Mouse (Mus musculus): ENCODE measurements around the gene Arhgef39. TPM values are rescaled to one million over a fixed set of nuclear protein-coding genes. Genes with fewer than 3 reads are reported as not detected.

Arhgef39 gene
- polyA plus RNA-seq, 1 experiment from 2014 or later = 27.0 TPM

DNA sequence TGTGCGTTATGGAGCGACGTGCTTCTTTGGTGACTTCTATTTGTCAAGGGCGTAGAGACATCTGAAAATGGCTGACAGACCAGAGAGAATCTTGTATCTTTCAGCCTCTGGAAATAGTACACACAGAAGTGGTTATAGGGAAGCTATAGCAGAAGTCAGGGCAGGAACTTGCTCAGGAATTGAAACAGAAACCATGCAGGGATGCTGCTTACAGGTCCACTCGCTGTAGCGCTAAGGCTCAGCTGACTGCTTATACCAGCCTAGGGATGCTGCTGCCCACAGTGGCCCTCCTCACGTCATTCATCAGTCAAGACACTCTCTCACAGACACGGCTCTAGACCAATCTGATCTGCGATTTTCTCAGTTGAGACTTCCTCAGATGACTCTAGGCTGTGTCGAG lies 29.2 kb downstream of the Arhgef39 start:
- Histone ChIP-seq H3K27me3 (replicated peaks) (no peaks in the 10 kb centered on the region), H3K4me2 (replicated peaks) (no peak overlapping the region), H3K36me3 (no peaks in the 10 kb centered on the region), H3K9ac (no peak overlapping the region), H3K27ac (no peak overlapping the region), H3K4me3 (no peak overlapping the region), H3K9me3 (no peaks in the 10 kb centered on the region), H3K4me1 (no peaks in the 10 kb centered on the region)
- ATAC-seq (ENCODE audit: low FRiP score, low read depth) = no peak
- 92% methylated on average over 10 of the region's 10 CpGs for WGBS

DNA sequence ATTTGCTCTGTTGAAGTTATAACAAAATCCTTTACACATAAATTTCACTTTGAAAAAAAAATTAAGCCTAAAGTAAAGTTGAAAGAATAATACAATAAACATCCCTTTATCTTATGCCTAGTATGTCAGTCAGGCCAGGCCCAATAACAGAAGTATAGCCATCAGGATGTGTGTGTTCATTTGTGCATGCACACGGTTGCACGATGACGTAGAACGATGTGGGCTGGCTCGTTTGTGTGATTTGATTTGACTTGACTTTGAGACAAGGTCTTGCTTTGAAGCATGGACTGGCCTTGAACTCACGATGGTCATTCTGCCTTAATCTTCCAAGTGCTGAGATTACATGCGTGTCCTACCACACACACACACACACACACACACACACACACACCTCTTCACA lies 32.6 kb downstream of the Arhgef39 start:
- no peaks in the 10 kb centered on the region for H3K4me1 ChIP-seq
- H3K9me3 ChIP-seq = no peaks in the 10 kb centered on the region
- no peak for ATAC-seq (ENCODE audit: low FRiP score, low read depth)
- no peaks in the 10 kb centered on the region for H3K27me3 ChIP-seq (replicated peaks)
- 89% methylated on average over 7 of the region's 7 CpGs for WGBS
- no peak overlapping the region for H3K27ac ChIP-seq
- no peaks in the 10 kb centered on the region for H3K36me3 ChIP-seq
- H3K9ac ChIP-seq = no peak overlapping the region
- no peak overlapping the region for H3K4me2 ChIP-seq (replicated peaks)
- H3K4me3 ChIP-seq = no peak overlapping the region

- Histone ChIP-seq H3K4me3 (no peak overlapping the region), H3K4me2 (replicated peaks) (no peak overlapping the region), H3K27ac (no peak overlapping the region), H3K4me1 (no peaks in the 10 kb centered on the region), H3K9ac (no peak overlapping the region), H3K27me3 (replicated peaks) (no peaks in the 10 kb centered on the region), H3K9me3 (no peaks in the 10 kb centered on the region), H3K36me3 (no peaks in the 10 kb centered on the region)
- 90% methylated on average over 6 of the region's 6 CpGs for WGBS
- ATAC-seq (ENCODE audit: low FRiP score, low read depth) = no peak
These were observed 33.6 kb downstream of the Arhgef39 start for GRCm38 (mm10) chr4:43465935-43466334.

DNA sequence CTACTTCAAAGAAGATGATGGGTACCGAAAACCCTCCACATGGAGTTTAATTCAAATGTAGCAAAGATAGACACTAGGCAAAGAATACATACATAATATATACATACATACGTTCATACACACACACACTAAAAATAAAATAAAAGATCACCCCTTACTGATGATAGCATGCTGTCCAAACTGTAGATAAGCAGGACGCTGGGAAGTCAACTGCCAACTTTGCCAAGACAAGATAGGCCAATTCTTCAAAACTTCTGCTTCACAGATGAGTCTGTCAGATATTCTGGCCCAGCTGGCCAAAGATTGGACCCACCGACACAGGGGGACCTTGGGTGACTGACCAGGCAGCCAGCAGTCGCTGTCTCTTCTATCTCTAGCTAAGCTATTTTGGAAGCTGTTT lies 36.4 kb downstream of the Arhgef39 start:
- Histone ChIP-seq H3K27ac (no peak overlapping the region), H3K4me1 (no peaks in the 10 kb centered on the region), H3K9ac (no peak overlapping the region), H3K4me2 (replicated peaks) (no peak overlapping the region), H3K4me3 (no peak overlapping the region), H3K36me3 (no peaks in the 10 kb centered on the region), H3K9me3 (no peaks in the 10 kb centered on the region), H3K27me3 (replicated peaks) (no peaks in the 10 kb centered on the region)
- WGBS = 93% methylated on average over 5 of the region's 5 CpGs
- ATAC-seq (ENCODE audit: low FRiP score, low read depth) = no peak

DNA sequence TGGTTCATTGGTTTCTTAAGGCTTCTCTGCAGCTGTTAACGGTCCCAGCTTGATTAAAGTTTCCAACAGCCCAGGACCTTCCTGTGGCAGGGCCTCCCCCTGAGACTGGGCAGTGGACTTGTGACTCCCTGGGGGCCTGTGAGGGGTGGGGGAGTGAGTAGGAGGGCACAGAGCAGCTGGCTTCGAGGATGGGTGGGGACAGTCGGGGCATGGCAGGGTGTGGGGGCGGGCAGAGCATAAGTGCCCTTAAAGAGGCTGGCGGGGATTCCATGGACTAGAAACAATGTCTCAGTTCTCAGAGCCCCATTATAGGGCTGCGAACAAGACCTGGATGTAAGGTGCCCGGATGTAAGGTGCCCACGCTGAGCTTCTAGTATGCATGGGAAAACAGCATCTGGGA lies 42.4 kb downstream of the Arhgef39 start:
- H3K36me3 ChIP-seq = no peaks in the 10 kb centered on the region
- no peaks in the 10 kb centered on the region for H3K9me3 ChIP-seq
- H3K27me3 ChIP-seq (replicated peaks) = peaks cover 27% of the 10 kb centered on the region; the same call in 1 of the 2 replicates
- WGBS = 15% methylated on average over 8 of the region's 8 CpGs
- no peak for ATAC-seq (ENCODE audit: low FRiP score, low read depth)
- H3K4me1 ChIP-seq = peaks cover 24% of the 10 kb centered on the region
- H3K4me3 ChIP-seq = no peak overlapping the region
- H3K4me2 ChIP-seq (replicated peaks) = no peak overlapping the region
- no peak overlapping the region for H3K9ac ChIP-seq
- no peak overlapping the region for H3K27ac ChIP-seq

- Histone ChIP-seq H3K9me3 (no peaks in the 10 kb centered on the region), H3K4me1 (peaks cover 24% of the 10 kb centered on the region), H3K4me2 (replicated peaks) (no peak overlapping the region), H3K9ac (no peak overlapping the region), H3K27ac (no peak overlapping the region), H3K27me3 (replicated peaks) (peaks cover 29% of the 10 kb centered on the region; the same call in 1 of the 2 replicates), H3K36me3 (no peaks in the 10 kb centered on the region), H3K4me3 (no peak overlapping the region)
- WGBS = 29% methylated on average over 4 of the region's 4 CpGs
- no peak for ATAC-seq (ENCODE audit: low FRiP score, low read depth)
These were observed 43.0 kb downstream of the Arhgef39 start for GRCm38 (mm10) chr4:43456470-43456869.

DNA sequence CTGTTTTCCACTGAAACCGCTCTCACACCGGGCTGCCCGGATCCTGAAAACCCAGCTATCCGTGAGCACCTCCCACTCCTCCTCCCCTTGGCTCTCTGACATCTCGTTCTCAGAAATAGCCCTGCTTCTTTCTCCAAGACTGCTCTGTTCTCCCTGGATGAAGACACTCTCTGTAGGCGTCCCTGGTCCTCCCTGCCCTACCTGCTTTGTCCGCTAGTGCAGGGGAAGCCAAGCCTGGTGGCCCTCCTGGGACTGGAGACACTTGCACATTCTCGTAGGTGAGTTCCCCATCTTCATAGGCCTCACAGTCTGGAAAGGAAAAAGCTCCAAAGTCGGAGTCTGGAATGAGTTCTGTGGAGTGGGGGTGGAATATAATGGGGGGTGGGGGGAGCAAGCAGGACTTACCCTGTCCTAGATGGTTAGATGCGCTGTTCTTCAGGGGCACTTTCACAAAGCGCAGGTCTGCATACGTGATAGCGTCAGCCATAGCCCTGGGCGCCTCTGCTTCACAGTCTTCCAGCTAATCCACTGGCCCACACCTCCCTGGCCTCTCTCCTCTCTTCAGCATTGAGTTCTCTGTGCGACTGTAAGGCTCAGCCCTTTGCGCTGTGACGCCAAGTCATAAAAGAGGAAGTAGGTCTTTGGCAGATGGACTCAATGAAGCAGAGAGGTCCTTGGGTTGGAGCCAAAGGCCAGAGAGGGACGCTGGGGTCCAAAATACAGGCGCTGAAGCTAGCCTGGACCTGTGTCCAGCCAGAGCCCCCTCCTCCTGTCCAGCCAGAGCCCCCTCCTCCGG lies 45.3 kb downstream of the Arhgef39 start, which contains the start of gene Cd72:
Gene Cd72, minus strand, starts transcription at position 588 of the 796 bp plus-strand sequence.
- peak within 1 kb of the TSS; percentile 22; the same call in 1 of the 2 replicates for H3K9ac ChIP-seq
- no peak within 1 kb of the TSS for H3K27ac ChIP-seq
- 31% methylated on average over 20 of the region's 20 CpGs for WGBS
- ATAC-seq (ENCODE audit: low FRiP score, low read depth) = no peak
- peaks cover 24% of the 10 kb centered on the region for H3K4me1 ChIP-seq
- peak within 1 kb of the TSS; percentile 55 for H3K4me2 ChIP-seq (replicated peaks)
- H3K4me3 ChIP-seq = 0 out of 2 replicates have a peak within 1 kb of the TSS, but pooled peaks have one; percentile 12
- peaks cover 29% of the 10 kb centered on the region; the same call in 1 of the 2 replicates for H3K27me3 ChIP-seq (replicated peaks)
- no peaks in the 10 kb centered on the region for H3K36me3 ChIP-seq
- H3K9me3 ChIP-seq = no peaks in the 10 kb centered on the region

DNA sequence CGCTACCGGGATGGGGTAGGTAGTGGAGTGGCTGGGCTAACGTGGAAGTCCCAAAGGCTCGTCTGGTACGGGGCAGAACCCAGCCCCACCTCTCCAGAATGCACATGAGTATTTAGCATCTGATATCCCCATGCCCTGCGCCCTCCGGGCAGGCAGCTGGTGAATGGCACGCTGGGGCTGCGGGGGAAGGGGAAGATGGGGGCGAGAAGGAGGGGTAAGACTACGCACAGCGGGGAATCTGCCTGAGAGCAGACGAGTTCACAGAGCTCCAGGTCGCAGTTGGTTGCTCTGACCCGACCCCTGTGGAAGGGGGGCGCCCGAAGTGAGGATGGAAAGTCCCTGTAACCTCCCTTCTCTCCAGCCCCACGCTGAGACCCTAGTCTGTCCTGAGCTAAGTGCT lies 46.1 kb downstream of the Arhgef39 start:
- Histone ChIP-seq H3K36me3 (peaks cover 2% of the 10 kb centered on the region; the same call in 1 of the 2 replicates), H3K9me3 (no peaks in the 10 kb centered on the region), H3K27ac (no peak overlapping the region), H3K4me2 (replicated peaks) (peak overlapping the region; percentile 55), H3K9ac (peak overlapping the region; percentile 22; the same call in 1 of the 2 replicates), H3K4me3 (0 out of 2 replicates have a peak overlapping the region, but pooled peaks have one; percentile 12), H3K4me1 (peaks cover 24% of the 10 kb centered on the region), H3K27me3 (replicated peaks) (peaks cover 29% of the 10 kb centered on the region; the same call in 1 of the 2 replicates)
- 2% methylated on average over 18 of the region's 18 CpGs for WGBS
- ATAC-seq (ENCODE audit: low FRiP score, low read depth) = peak; percentile 56; the same call in 1 of the 2 replicates

- peaks cover 29% of the 10 kb centered on the region; the same call in 1 of the 2 replicates for H3K27me3 ChIP-seq (replicated peaks)
- H3K4me1 ChIP-seq = peaks cover 23% of the 10 kb centered on the region
- WGBS = 66% methylated on average over 11 of the region's 11 CpGs
- H3K9ac ChIP-seq = no peak overlapping the region
- no peak overlapping the region for H3K4me2 ChIP-seq (replicated peaks)
- H3K36me3 ChIP-seq = peaks cover 13% of the 10 kb centered on the region
- H3K27ac ChIP-seq = no peak overlapping the region
- H3K9me3 ChIP-seq = no peaks in the 10 kb centered on the region
- no peak for ATAC-seq (ENCODE audit: low FRiP score, low read depth)
- no peak overlapping the region for H3K4me3 ChIP-seq
These were observed 47.2 kb downstream of the Arhgef39 start for GRCm38 (mm10) chr4:43452315-43452714.

DNA sequence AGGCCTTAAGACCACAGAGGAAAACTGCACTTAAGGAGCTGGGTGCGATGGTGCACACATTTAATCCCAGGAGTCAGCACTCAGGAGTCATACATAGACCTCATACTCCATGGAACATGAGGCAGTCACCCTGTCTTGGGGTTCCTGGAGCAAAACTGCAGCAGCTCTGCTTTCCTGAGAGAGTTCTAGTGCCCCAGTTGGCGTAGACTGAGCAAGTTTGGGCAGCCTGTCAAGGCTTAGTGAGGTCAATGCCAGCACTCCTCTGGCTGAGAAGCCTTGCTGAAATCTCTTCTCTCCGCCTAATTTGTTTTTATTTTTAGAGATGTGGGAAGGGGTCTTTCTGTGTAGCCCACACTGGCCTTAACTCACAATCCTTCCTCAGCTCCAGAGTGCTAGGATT lies 50.9 kb downstream of the Arhgef39 start:
- H3K36me3 ChIP-seq = peaks cover 33% of the 10 kb centered on the region
- H3K27ac ChIP-seq = no peak overlapping the region
- 88% methylated on average over 3 of the region's 3 CpGs for WGBS
- no peak for ATAC-seq (ENCODE audit: low FRiP score, low read depth)
- H3K4me1 ChIP-seq = peaks cover 21% of the 10 kb centered on the region
- H3K9ac ChIP-seq = no peak overlapping the region
- H3K27me3 ChIP-seq (replicated peaks) = peaks cover 16% of the 10 kb centered on the region; the same call in 1 of the 2 replicates
- H3K4me3 ChIP-seq = no peak overlapping the region
- no peak overlapping the region for H3K4me2 ChIP-seq (replicated peaks)
- no peaks in the 10 kb centered on the region for H3K9me3 ChIP-seq

DNA sequence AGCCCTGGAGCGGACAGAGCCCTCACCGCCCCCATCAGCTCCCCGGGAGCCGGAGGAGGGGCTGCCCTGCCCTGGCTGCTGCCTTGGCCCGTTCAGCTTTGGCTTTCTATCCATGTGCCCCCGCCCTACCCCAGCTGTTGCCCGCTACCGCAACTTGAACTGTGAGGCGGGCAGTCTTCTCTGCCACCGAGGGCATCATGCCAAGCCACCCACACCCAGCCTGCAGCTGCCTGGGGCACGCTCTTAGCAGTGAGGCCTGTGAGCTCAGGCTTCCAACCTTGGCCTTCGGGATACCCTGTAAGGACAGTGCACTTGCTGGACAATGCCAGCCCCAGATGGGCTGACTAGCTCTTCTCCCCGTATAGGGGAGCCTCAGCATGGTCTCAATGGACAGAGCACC lies 52.2 kb downstream of the Arhgef39 start:
- peaks cover 4% of the 10 kb centered on the region; the same call in 1 of the 2 replicates for H3K27me3 ChIP-seq (replicated peaks)
- no peak overlapping the region for H3K9ac ChIP-seq
- no peaks in the 10 kb centered on the region for H3K9me3 ChIP-seq
- WGBS = 93% methylated on average over 13 of the region's 13 CpGs
- no peak overlapping the region for H3K4me3 ChIP-seq
- peaks cover 14% of the 10 kb centered on the region for H3K4me1 ChIP-seq
- ATAC-seq (ENCODE audit: low FRiP score, low read depth) = no peak
- peaks cover 33% of the 10 kb centered on the region for H3K36me3 ChIP-seq
- H3K27ac ChIP-seq = no peak overlapping the region
- H3K4me2 ChIP-seq (replicated peaks) = no peak overlapping the region
